Mouse (Mus musculus): ENCODE measurements around the gene Gm13090. TPM values are rescaled to one million over a fixed set of nuclear protein-coding genes. Genes with fewer than 3 reads are reported as not detected.

Gene Gm13090
- polyA plus RNA-seq, 1 experiment from 2014 or later: not detected

GRCm38 (mm10) chr4:151095207-151095606 lies 5.8 kb downstream of the Gm13090 start:
- Histone ChIP-seq H3K4me3 (ENCODE audit: low read depth, low read length) (no peak overlapping the region), H3K36me3 (ENCODE audit: insufficient read depth, low read length) (no peaks in the 10 kb centered on the region), H3K27ac (ENCODE audit: low read length) (no peak overlapping the region), H3K4me2 (replicated peaks; ENCODE audit: low read depth, low read length) (no peak overlapping the region), H3K9me3 (ENCODE audit: low read length) (no peaks in the 10 kb centered on the region), H3K27me3 (replicated peaks; ENCODE audit: insufficient read depth, low read length) (no peaks in the 10 kb centered on the region), H3K4me1 (ENCODE audit: insufficient read depth, low read depth, low read length) (no peaks in the 10 kb centered on the region), H3K9ac (replicated peaks; ENCODE audit: low read depth) (no peak overlapping the region)
- DNase-seq (ENCODE audit: low spot score) (peak; percentile 24), ATAC-seq (no peak)
- TF ChIP-seq CTCF (IDR thresholded peaks at IDR 0.05): peak; percentile 59
- TF ChIP-seq EP300 (IDR thresholded peaks at IDR 0.05): no peak
- WGBS: 36% methylated on average over 2 of the region's 2 CpGs

DNA sequence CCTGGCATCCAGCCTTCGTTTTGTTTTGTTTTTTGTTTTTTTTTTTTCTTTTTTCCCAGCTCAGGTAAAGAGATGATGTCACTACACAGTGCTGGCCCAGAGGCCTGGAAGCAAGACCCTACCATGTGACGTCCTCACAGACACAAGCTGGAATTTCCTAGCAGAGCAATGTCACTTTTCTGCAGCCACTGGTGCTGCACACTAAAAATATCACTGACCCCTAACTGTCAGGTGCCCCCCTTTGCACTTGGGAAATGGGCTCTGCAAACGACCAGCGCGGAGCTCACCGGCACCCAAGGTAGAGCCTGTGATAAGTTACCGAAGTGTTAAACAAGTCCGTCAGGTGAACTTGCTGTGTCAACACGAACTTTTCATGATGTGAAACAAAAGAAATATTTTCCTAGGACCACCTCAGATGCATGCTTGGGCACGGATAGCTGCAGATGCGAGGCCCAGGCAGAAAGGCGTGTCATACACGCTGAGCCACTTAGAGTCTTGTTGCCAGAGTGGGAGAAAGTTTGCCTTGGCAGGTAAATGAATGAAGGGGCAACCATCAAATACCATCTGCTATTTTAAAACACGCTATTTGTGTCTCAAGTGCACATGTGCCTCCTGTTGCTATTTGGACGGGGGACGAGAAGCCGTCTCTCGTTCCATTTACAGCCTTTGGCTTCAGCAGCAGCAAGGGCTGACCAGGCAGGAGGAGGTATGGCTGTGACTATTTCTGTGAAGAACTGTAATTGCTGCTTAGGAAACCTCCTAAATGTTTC lies 7.1 kb downstream of the Gm13090 start:
- H3K27ac ChIP-seq (ENCODE audit: low read length): no peak overlapping the region
- H3K9ac ChIP-seq (replicated peaks; ENCODE audit: low read depth): no peak overlapping the region
- H3K36me3 ChIP-seq (ENCODE audit: insufficient read depth, low read length): no peaks in the 10 kb centered on the region
- TF ChIP-seq EP300 (IDR thresholded peaks at IDR 0.05) (no peak), CTCF (IDR thresholded peaks at IDR 0.05) (no peak)
- WGBS: 56% methylated on average over 18 of the region's 18 CpGs
- no peak for DNase-seq (ENCODE audit: low spot score)
- H3K4me1 ChIP-seq (ENCODE audit: insufficient read depth, low read depth, low read length): no peaks in the 10 kb centered on the region
- ATAC-seq: no peak
- no peak overlapping the region for H3K4me2 ChIP-seq (replicated peaks; ENCODE audit: low read depth, low read length)
- H3K9me3 ChIP-seq (ENCODE audit: low read length): no peaks in the 10 kb centered on the region
- no peaks in the 10 kb centered on the region for H3K27me3 ChIP-seq (replicated peaks; ENCODE audit: insufficient read depth, low read length)
- no peak overlapping the region for H3K4me3 ChIP-seq (ENCODE audit: low read depth, low read length)

GRCm38 (mm10) chr4:151097104-151097438 lies 7.7 kb downstream of the Gm13090 start:
- 62% methylated on average over 11 of the region's 11 CpGs for WGBS
- DNase-seq (ENCODE audit: low spot score) (no peak), ATAC-seq (no peak)
- no peak overlapping the region for H3K4me3 ChIP-seq (ENCODE audit: low read depth, low read length)
- no peak overlapping the region for H3K9ac ChIP-seq (replicated peaks; ENCODE audit: low read depth)
- no peaks in the 10 kb centered on the region for H3K27me3 ChIP-seq (replicated peaks; ENCODE audit: insufficient read depth, low read length)
- H3K4me2 ChIP-seq (replicated peaks; ENCODE audit: low read depth, low read length): no peak overlapping the region
- TF ChIP-seq EP300 (IDR thresholded peaks at IDR 0.05) (no peak), CTCF (IDR thresholded peaks at IDR 0.05) (no peak)
- no peak overlapping the region for H3K27ac ChIP-seq (ENCODE audit: low read length)
- no peaks in the 10 kb centered on the region for H3K36me3 ChIP-seq (ENCODE audit: insufficient read depth, low read length)
- H3K4me1 ChIP-seq (ENCODE audit: insufficient read depth, low read depth, low read length): no peaks in the 10 kb centered on the region
- H3K9me3 ChIP-seq (ENCODE audit: low read length): no peaks in the 10 kb centered on the region

GRCm38 (mm10) chr4:151103646-151104045 lies 14.3 kb downstream of the Gm13090 start:
- WGBS: 74% methylated on average over 11 of the region's 11 CpGs

DNA sequence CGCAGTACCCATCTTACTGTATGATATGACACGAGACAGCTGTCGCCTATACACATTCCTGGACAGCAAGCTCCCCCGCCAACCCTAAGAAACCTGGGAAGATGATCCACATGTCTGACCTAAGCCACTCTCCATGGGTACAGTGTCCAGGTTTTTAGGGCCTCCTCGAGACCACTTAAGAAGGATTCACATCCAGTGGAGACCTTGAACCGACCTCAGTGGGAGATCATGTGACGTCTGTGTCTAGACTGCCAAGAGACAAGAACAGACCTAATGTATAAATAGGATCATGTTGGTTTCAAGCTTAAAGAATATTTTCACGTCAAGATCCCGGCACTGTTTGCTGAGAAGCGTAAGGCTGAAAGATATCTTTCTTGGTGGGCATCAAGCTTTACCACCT lies 14.8 kb downstream of the Gm13090 start:
- Histone ChIP-seq H3K4me2 (replicated peaks; ENCODE audit: low read depth, low read length) (no peak overlapping the region), H3K9ac (replicated peaks; ENCODE audit: low read depth) (no peak overlapping the region)

More at GRCm38 (mm10) chr4:151103646-151104045, 14.3 kb downstream of the Gm13090 start:
- no peaks in the 10 kb centered on the region for H3K4me1 ChIP-seq (ENCODE audit: insufficient read depth, low read depth, low read length)
- TF ChIP-seq CTCF (IDR thresholded peaks at IDR 0.05) (no peak), EP300 (IDR thresholded peaks at IDR 0.05) (no peak)
- H3K27ac ChIP-seq (ENCODE audit: low read length): no peak overlapping the region
- H3K9ac ChIP-seq (replicated peaks; ENCODE audit: low read depth): no peak overlapping the region
- no peak overlapping the region for H3K4me3 ChIP-seq (ENCODE audit: low read depth, low read length)
- H3K27me3 ChIP-seq (replicated peaks; ENCODE audit: insufficient read depth, low read length): peaks cover 19% of the 10 kb centered on the region; the same call in 1 of the 2 replicates
- no peaks in the 10 kb centered on the region for H3K36me3 ChIP-seq (ENCODE audit: insufficient read depth, low read length)
- no peak overlapping the region for H3K4me2 ChIP-seq (replicated peaks; ENCODE audit: low read depth, low read length)
- DNase-seq (ENCODE audit: low spot score) (no peak), ATAC-seq (no peak)
- no peaks in the 10 kb centered on the region for H3K9me3 ChIP-seq (ENCODE audit: low read length)

GRCm38 (mm10) chr4:151105886-151106285 lies 16.5 kb downstream of the Gm13090 start:
- no peak overlapping the region for H3K9ac ChIP-seq (replicated peaks; ENCODE audit: low read depth)
- no peaks in the 10 kb centered on the region for H3K9me3 ChIP-seq (ENCODE audit: low read length)
- no peak overlapping the region for H3K4me2 ChIP-seq (replicated peaks; ENCODE audit: low read depth, low read length)
- WGBS: 59% methylated on average over 6 of the region's 6 CpGs
- H3K4me1 ChIP-seq (ENCODE audit: insufficient read depth, low read depth, low read length): no peaks in the 10 kb centered on the region
- H3K27me3 ChIP-seq (replicated peaks; ENCODE audit: insufficient read depth, low read length): peaks cover 29% of the 10 kb centered on the region
- DNase-seq (ENCODE audit: low spot score) (no peak), ATAC-seq (no peak)
- TF ChIP-seq EP300 (IDR thresholded peaks at IDR 0.05) (no peak), CTCF (IDR thresholded peaks at IDR 0.05) (no peak)
- H3K36me3 ChIP-seq (ENCODE audit: insufficient read depth, low read length): no peaks in the 10 kb centered on the region
- no peak overlapping the region for H3K27ac ChIP-seq (ENCODE audit: low read length)
- no peak overlapping the region for H3K4me3 ChIP-seq (ENCODE audit: low read depth, low read length)

More for the DNA sequence above, 14.8 kb downstream of the Gm13090 start:
- 68% methylated on average over 10 of the region's 10 CpGs for WGBS
- TF ChIP-seq EP300 (IDR thresholded peaks at IDR 0.05) (no peak), CTCF (IDR thresholded peaks at IDR 0.05) (no peak)
- Histone ChIP-seq H3K27ac (ENCODE audit: low read length) (no peak overlapping the region), H3K9me3 (ENCODE audit: low read length) (no peaks in the 10 kb centered on the region), H3K27me3 (replicated peaks; ENCODE audit: insufficient read depth, low read length) (peaks cover 19% of the 10 kb centered on the region; the same call in 1 of the 2 replicates), H3K4me3 (ENCODE audit: low read depth, low read length) (no peak overlapping the region), H3K4me1 (ENCODE audit: insufficient read depth, low read depth, low read length) (no peaks in the 10 kb centered on the region), H3K36me3 (ENCODE audit: insufficient read depth, low read length) (no peaks in the 10 kb centered on the region)
- ATAC-seq: no peak
- no peak for DNase-seq (ENCODE audit: low spot score)

Data from lung, postnatal 0 days (tissue).